Mouse (Mus musculus) embryonic stem cell, embryonic (primary cell): ENCODE data around the gene 1700037H04Rik.
"Not testable (repeated sequence)": the region's sequence is repeated elsewhere in the genome, so short reads cannot be mapped to it uniquely, and the experiment has no call there.

ENCODE experiments used
- CTCF ChIA-PET, 4 experiments: fragments of 300-600 bp in 2 of 4; fragments of 350-600 bp in 2 of 4; sonication (Branson Sonifier 250); formaldehyde crosslinking; loops; one replicate each; lab custom pipeline; 2022; ENCODE audit warnings: inconsistent platforms in 2 of 4; lab: Charles Lee
- POLR2A ChIA-PET, 4 experiments: fragments of 300-600 bp in 2 of 4; fragments of 350-600 bp in 2 of 4; sonication (Branson Sonifier 250); formaldehyde crosslinking; loops; one replicate each; lab custom pipeline; 2022; ENCODE audit warnings: antibody characterized with exemption in 4 of 4, inconsistent platforms in 1 of 4; lab: Charles Lee

1700037H04Rik gene

GRCm38 (mm10) chr2:131132930-131133547, 26.8 kb downstream of the 1700037H04Rik start, which contains the start of gene Gm11037:
Gene Gm11037 (plus strand): TSS chr2:131133497.
- POLR2A ChIA-PET: interaction anchor here in 1 of 4 experiments (0.8 to 1.1 kb wide), 2 partner anchors 9 to 77 kb away, joined by 3 to 4 read pairs; no protein-coding TSS in a partner anchor
- CTCF ChIA-PET: interaction anchor here in 2 of 4 experiments (0.6 to 1.8 kb wide), 4 partner anchors 8 to 10 kb away, joined by 3 to 6 read pairs (median 3); no protein-coding TSS in a partner anchor

- POLR2A ChIA-PET: interaction anchor here in 1 of 4 experiments (0.8 to 1.1 kb wide), 2 partner anchors 8 to 76 kb away, joined by 3 to 4 read pairs; no protein-coding TSS in a partner anchor
- CTCF ChIA-PET: interaction anchor here in 3 of 4 experiments (0.6 to 1.8 kb wide), 4 partner anchors 8 to 11 kb away, joined by 3 to 6 read pairs (median 3); no protein-coding TSS in a partner anchor
These were observed 27.6 kb downstream of the 1700037H04Rik start for GRCm38 (mm10) chr2:131132111-131132888.

DNA sequence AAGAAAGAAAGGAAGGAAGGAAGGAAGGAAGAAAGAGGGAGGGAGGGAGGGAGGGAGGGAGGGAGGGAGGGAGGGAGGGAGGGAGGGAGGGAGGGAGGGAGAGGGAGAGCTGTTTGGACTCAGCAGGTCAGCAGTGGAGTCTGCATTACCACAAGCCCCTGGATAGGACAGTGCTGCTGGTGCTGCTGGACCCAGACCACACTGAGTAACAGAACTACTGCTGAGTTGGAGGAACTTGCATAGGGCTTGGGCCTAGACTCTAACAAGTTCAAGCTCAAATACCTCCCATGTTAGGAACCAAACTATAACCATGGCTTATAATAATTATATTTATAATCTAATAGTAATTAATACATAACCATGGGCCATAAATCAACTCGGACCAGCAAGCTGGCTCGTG, 29.0 kb downstream of the 1700037H04Rik start:
- ChIA-PET CTCF (interaction anchor here in 3 of 4 experiments (1.1 to 1.7 kb wide), 2 partner anchors 12 kb away, joined by 3 to 5 read pairs (median 4); no protein-coding TSS in a partner anchor), POLR2A (interaction anchor here in 2 of 4 experiments (0.6 to 1.2 kb wide), 6 partner anchors 11 to 746 kb away, joined by 3 read pairs; no protein-coding TSS in a partner anchor)

DNA sequence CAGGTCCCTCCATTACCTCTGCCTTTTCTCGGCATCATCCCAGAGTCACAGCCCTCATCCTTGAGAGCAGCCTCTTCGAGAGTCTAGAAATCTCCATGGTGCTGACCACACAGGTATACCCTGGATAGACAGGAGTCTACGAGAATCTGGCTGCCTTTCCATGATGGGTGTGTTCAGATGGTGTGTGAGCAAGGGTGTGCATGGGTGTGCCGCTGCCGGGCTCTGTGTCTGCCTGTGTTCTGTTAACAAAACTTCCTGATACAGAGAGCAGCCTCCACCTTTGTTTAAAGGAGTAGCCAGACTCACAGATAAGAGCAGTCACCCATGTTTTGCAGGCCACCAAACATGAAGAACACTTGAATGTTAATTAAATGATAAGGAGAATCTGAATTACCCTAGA, 30.0 kb downstream of the 1700037H04Rik start:
- ChIA-PET CTCF (no interaction called here), POLR2A (interaction anchor here in 1 of 4 experiments (1.1 kb wide), 1 partner anchor 13 kb away, joined by 3 read pairs; no protein-coding TSS in a partner anchor)

- CTCF ChIA-PET: no interaction called here
- POLR2A ChIA-PET: interaction anchor here in 2 of 4 experiments (0.6 to 1.8 kb wide), 4 partner anchors 14 to 194 kb away, joined by 3 to 5 read pairs (median 3); no protein-coding TSS in a partner anchor
These were observed 31.2 kb downstream of the 1700037H04Rik start for GRCm38 (mm10) chr2:131128636-131129157.

DNA sequence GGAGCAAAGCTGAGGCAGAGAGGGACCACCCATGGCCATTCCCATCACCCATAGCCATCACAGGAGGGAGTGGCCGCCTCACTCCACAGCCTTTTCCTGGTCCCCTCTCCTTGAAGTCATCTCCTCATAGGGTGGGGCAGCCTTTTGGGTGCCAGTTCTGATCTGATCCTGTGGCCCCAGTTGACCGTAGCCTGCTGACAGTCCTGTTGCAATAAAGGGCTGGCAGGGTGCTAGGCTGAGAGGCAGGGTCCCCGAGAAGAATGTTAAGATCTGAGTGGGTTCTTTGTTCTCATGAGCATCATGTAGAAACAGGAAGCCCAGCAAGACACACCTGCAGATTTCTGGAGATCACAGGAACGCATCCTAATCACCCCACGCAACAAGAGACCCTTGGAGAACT, 31.7 kb downstream of the 1700037H04Rik start:
- POLR2A ChIA-PET: interaction anchor here in 1 of 4 experiments (1.8 kb wide), 1 partner anchor 43 kb away, joined by 5 read pairs; no protein-coding TSS in a partner anchor
- CTCF ChIA-PET: interaction anchor here in 1 of 4 experiments (1.1 kb wide), 1 partner anchor 14 kb away, joined by 4 read pairs; no protein-coding TSS in a partner anchor

DNA sequence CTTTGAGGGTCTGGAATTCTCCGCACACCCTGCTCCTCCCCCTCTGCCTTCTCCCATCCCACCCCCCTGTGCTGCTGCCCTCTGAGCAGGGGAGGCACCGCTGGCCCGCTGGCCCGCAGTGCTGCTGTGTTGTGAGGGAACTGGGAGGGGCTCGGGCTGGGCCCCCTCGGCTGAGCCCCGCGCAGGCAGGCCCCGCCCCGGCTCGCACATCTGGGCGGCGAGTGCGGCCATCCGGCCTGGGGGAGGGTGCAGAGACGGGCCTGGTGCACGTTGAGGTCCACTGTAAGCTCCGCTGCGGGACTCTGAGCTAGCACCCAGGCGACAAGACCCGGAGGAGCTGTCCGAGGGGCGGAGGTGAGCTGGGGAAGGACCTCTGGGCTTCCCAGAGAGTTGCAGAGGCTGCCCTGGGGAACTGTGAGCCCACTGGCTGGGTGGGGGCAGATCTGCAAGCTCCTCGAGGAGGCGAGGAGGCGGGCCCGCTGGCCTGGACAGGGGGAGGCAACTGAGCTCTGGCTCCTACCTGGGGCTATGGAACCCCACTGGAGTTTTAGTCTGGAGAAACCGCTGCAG, 32.6 kb downstream of the 1700037H04Rik start, which contains the start of gene Hspa12b:
Gene Hspa12b (plus strand): TSS at position 120 of the 570 bp plus-strand sequence.
- POLR2A ChIA-PET: interaction anchor here in 2 of 4 experiments (0.8 to 1.9 kb wide), 7 partner anchors 9 to 463 kb away, joined by 3 to 6 read pairs (median 4); partner anchors contain the start of genes 1700037H04Rik (in 1 of the 2) and Ddrgk1 (in 1 of the 2)
- CTCF ChIA-PET: interaction anchor here in 3 of 4 experiments (0.5 to 1.3 kb wide), 7 partner anchors 15 to 81 kb away, joined by 3 to 7 read pairs (median 3); no protein-coding TSS in a partner anchor

GRCm38 (mm10) chr2:131125964-131126815, 33.7 kb downstream of the 1700037H04Rik start:
- POLR2A ChIA-PET: interaction anchor here in 3 of 4 experiments (0.6 to 1.9 kb wide), 4 partner anchors 11 to 34 kb away, joined by 4 to 6 read pairs (median 5); partner anchors contain the start of gene 1700037H04Rik (in 1 of the 3)
- CTCF ChIA-PET: interaction anchor here in 3 of 4 experiments (0.8 to 1.1 kb wide), 4 partner anchors 16 to 70 kb away, joined by 3 to 7 read pairs (median 3); no protein-coding TSS in a partner anchor

DNA sequence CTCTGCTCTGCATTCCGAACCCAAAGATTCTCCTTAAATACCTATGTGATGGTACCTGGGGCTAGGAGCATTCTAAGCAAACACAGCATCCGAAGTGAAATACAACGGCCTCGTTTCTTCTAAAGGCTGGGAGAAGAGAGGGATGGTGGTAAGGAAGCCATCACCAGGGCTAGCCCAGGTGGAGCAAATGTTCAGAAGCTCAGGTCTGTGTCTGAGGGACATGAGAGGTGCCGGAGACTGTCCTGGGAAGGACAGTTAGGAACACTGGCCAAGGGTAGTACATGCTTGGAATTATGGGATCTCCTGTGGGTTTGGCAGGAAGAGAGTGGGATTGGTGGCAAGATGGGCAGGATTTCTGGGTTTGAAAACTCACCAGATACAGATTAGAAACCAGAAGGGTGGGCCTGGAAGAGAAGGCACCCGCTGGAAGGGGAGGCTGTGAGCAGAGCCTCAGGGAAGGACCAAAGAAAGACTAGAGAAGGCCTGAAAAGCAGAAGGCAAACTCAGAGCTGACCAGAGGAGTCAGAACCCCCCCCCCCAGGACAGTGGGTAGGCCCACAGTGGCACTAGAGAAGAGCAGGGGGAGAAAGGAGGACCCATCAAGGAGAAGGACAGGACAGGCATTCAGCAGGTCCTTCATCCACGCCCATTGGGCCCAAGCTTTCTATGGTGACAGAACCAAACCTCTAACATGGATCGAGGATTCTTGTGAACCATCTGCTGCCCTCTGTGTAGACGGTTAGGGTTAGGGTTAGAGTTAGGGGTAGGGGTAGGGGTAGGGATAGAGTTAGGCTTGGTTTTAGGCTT, 34.5 kb downstream of the 1700037H04Rik start:
- CTCF ChIA-PET: no interaction called here

DNA sequence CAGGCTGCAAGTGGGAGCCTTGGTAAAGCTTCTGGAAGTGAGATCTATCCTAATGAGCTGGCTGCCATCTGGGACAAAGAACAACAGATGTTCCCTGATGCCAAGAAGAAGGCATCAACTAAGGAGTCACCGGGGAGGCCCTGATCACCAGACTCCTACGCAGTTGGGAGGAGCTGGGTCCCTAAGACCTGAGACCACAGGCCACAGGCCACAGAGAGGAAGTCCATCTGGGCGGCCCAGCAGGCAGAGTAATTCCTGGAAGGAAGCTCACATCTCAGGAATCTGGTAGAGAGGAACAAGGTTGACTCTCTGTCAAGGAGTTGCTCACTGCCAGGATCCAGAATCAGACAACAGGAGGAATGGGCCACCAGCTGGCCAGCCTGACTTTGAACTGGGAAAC, 35.7 kb downstream of the 1700037H04Rik start:
- CTCF ChIA-PET: interaction anchor here in 1 of 4 experiments (1.0 kb wide), 1 partner anchor 18 kb away, joined by 3 read pairs; no protein-coding TSS in a partner anchor
- POLR2A ChIA-PET: interaction anchor here in 2 of 4 experiments (0.8 to 1.6 kb wide), 3 partner anchors 8 to 756 kb away, joined by 3 to 4 read pairs (median 4); no protein-coding TSS in a partner anchor

More for the DNA sequence above, 34.5 kb downstream of the 1700037H04Rik start:
- POLR2A ChIA-PET: interaction anchor here in 3 of 4 experiments (0.6 to 1.9 kb wide), 3 partner anchors 26 to 832 kb away, joined by 5 to 6 read pairs (median 5); no protein-coding TSS in a partner anchor

GRCm38 (mm10) chr2:131118968-131119574, 40.8 kb downstream of the 1700037H04Rik start:
- CTCF ChIA-PET: interaction anchor here in 2 of 4 experiments (0.5 to 1.7 kb wide), 2 partner anchors 24 to 172 kb away, joined by 4 to 5 read pairs; no protein-coding TSS in a partner anchor
- POLR2A ChIA-PET: no interaction called here

DNA sequence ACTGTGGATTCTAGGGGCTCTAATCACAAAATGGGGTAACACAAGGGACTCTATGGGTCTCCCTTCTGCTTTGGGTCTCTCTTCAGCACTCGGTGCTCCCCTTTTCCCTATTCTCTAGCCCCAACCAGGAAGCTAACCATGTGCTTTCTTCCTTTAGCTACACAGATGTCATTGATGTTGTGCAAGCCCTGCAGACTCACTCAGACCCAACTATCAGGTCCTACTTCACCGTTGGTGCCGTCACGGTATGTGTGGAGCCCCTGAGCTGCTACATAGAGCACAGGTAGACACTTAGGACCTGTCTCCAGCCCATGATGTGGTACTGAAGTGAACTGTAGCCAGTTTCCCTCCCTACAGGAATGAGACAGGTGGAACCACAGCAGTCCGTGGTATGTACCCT, 53.9 kb downstream of the 1700037H04Rik start:
- POLR2A ChIA-PET: interaction anchor here in 1 of 4 experiments (0.8 to 1.1 kb wide), 2 partner anchors 9 to 81 kb away, joined by 3 read pairs; partner anchors contain the start of genes Cdc25b and Spef1
- CTCF ChIA-PET: interaction anchor here in 1 of 4 experiments (0.6 kb wide), 1 partner anchor 59 kb away, joined by 3 read pairs; no protein-coding TSS in a partner anchor

GRCm38 (mm10) chr2:131105061-131105460, 54.8 kb downstream of the 1700037H04Rik start:
- CTCF ChIA-PET, POLR2A ChIA-PET: not testable (repeated sequence)

DNA sequence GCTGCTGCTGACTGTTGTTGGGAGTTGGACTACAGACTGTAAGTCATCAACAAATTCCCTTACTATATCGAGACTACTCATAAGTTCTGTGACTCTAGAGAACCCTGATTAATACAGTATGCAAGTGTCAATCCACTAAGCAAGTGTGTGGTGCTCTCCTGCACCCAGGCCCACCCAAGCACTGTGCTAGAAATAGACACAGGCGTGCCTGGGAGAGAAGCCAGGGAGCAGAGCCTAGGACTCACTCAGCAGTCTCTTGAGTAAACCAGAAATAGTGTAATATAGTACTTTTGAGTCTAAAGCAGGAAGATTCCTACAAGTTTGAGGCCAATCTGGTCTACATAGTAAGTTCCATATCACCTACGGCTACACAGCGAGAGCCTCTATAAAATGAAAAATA, 55.9 kb downstream of the 1700037H04Rik start:
- ChIA-PET CTCF (interaction anchor here in 1 of 4 experiments (0.6 kb wide), 1 partner anchor 190 kb away, joined by 3 read pairs; no protein-coding TSS in a partner anchor), POLR2A (interaction anchor here in 2 of 4 experiments (0.8 to 1.3 kb wide), 2 partner anchors 152 to 372 kb away, joined by 3 to 5 read pairs; no protein-coding TSS in a partner anchor)

- ChIA-PET CTCF (interaction anchor here in 1 of 4 experiments (0.6 to 0.7 kb wide), 2 partner anchors 301 to 486 kb away, joined by 5 to 9 read pairs; no protein-coding TSS in a partner anchor), POLR2A (interaction anchor here in 1 of 4 experiments (0.6 to 0.7 kb wide), 4 partner anchors 40 to 226 kb away, joined by 3 to 4 read pairs (median 3); partner anchors contain the start of gene Cdc25b)
These were observed 58.4 kb downstream of the 1700037H04Rik start for GRCm38 (mm10) chr2:131101530-131101929.
